Mouse (Mus musculus): ENCODE measurements around the gene Rfc5.

DNA sequence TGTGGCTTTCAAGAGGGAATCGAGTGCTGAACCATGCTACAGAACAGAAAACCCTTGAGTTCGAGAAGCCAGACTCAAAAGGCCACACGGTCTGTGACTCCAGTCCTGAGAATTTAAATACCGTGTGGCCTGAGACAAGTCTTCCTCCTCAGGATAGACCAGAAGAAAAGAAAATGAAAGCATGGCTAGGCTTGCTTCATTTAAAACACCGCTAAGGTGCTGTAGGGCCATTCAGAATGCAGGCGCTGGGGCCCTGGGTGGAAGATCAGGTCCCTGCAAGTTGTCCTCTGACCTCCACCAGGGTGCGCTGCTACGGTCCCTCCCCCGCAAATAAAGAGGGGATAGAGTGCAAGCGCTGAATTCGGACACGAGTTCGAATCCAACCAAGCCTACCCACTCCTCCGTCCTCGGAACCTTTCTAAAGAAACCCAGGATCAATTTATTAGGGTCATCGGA lies 523 bp downstream of the Rfc5 start:
- TF ChIP-seq POLR2A (IDR thresholded peaks at IDR 0.05; ENCODE audit: borderline replicate concordance, extremely low read depth, low read depth, low read length) (no peak), CTCF (IDR thresholded peaks at IDR 0.05; ENCODE audit: insufficient read depth, low read length) (0 out of 2 replicates have a peak, but pooled peaks have one; percentile 22)

All from lung, adult 2 months (tissue).